Mouse (Mus musculus): ENCODE measurements at regions not wholly inside any gene's neighbourhood (a gene's known extent, or its start where the extent isn't known, plus 50 kb on each side); places are given as distances from the start of the nearest gene placed in this dataset.

DNA sequence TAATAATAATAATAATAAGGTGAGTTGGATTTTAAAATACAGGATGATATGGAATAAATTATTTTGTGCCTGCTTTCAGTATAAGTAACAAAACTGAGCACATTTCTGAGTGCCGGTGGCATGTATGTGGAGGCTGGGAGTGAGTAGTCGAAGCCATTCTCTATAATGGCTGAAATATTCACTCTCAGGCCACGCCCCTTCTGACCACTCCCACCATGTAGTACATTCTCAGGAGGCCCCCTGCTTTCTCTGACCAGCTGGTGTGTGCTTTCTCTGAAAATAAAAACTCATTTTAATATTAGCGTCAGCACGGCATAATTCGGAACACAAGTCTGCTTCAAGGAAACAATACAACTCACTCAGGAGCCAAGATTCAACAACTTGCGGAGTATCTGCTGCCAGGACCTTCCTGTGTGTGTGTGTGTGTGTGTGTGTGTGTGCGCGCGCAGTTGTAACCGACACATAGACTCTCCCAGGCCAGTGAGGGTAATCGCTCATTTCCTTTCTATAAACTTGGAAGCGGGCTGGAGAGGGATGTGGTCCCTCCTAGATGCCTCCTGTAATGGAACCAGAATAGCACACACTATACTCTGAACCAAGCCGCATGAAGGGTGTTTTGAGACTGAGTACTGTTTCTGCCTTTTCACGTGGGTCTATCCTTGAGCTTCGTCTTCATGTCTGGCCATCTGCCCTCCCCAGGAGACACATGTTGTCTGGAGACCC is 67.9 kb upstream of the Sesn3 start:
- DNase-seq: no peak
- intact Hi-C loops (cut with DNase I): no loop called here

DNA sequence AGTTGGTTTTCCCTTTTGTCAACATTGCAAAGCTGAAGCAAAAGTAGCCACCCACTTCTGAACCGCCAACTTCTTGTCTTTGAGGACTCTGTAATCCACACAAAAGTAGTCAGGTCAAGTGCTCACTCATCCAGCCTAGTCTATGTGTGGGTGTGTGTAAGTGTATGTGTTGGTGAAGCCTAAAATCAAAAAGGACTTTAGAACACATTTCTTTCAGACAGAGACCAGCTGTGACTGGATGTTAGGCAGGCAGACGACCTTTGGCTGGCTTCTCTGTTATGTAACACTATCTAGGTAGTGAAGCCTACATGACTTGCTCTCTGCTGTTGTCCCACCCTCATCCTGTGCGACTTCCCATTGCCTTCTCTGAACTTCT is 67.3 kb upstream of the Sesn3 start:
- no peak for DNase-seq
- intact Hi-C loops (cut with DNase I): no loop called here

DNA sequence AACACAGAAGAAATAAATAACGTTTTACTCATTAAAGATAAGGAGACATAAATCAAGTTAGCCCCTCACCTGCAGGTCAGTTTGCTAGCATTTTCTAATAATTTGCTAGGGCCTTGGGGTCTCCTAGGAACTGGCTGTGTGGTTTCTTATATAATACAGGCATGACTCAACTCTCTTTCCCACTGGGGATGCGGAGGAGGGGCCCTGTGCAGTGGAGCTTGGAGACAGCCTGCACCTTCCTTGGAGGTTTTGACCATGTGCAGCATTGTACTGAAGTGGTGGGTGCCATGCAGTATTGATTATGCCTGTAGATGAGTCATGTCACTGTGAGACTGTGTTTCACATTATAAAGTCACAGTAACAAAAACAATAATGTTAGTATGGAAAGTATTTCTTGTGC is 61.6 kb upstream of the Sesn3 start:
- no peak for DNase-seq
- intact Hi-C loops (cut with DNase I): no loop called here

DNA sequence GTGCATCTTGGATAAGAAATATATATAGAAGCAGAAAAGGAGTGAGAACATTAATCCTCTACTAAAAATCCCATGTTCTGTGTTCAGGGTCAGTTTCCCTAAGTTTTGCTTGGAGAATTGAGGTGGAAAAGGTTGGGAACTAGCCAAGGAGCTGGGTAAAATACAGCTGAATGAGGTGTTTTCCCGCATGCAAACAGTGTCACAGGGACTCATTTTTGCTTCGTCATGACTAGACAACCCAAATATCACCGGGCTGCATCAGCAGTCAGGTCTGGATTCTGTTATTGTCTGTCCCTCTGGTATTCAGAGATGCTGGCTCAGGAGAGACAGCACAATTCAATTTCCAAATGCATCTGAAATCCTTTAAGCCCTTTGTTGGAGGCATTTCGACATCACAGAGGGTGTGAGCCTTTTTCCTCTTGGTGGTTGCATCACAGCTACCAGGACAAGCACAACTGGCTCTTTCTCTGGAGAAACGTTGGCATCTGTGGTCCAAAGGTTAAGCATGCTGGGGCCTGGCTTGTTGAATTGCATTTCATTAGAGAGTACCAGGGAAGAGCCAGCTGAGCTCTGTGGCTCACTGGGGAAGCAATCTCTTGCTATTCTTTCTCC is 59.6 kb upstream of the Sesn3 start:
- intact Hi-C loops (cut with DNase I): no loop called here
- DNase-seq: no peak

DNA sequence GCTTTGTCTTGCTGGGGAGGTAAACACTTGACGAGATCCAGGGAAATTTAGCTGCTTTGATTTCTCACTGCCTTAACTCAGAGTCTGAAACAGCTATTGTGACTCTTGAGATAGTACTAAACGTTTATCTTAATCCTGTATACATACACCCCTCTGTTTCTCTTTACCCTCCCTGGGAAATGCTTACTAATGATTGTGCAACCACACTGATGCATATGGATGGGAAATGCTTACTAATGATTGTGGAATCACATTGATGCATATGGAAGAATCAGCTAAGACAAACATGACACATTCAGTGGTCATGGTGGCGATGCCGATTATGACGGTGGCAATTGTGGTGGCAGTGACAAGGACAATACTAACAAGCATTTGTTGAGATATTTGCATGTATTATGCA is 58.9 kb upstream of the Sesn3 start:
- DNase-seq: no peak
- intact Hi-C loops (cut with DNase I): no loop called here

DNA sequence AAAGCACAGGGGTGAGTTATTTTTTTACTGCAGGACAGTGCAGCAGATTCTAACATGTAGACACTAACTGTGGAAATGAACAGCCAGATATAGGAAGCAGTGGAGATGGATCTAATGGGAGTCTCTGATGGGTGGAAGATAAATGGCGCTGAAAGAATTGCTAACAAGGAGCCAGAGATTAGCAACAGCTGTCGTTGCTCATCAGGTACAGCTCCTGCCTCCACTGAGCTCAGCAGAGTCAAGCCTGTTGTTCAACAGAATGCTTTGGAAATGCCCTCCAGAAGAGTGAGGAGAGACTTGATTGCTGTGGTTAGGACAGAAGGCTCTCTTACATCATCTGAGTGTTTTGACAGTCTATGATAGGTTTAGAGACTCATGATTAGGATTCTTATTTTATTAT is 51.9 kb upstream of the Sesn3 start:
- intact Hi-C loops (cut with DNase I): no loop called here
- DNase-seq: no peak
